Mouse (Mus musculus) brain, embryonic 14.5 days (tissue): ENCODE results near the gene Pacsin2.

ENCODE experiments used
- CTCF ChIP-seq: fragments of 200-500 bp; IDR thresholded peaks from 2 replicates; pipeline ENCODE4 v1.5.1; 2012; ENCODE audit warnings: inconsistent platforms, mild to moderate bottlenecking, moderate library complexity, borderline replicate concordance; ENCODE audit not compliant: insufficient read depth, insufficient read length; ENCODE audit errors: extremely low read depth
- POLR2A ChIP-seq: fragments of 200-500 bp; IDR thresholded peaks from 2 replicates; pipeline ENCODE4 v1.6.1; 2012; ENCODE audit warnings: mild to moderate bottlenecking, inconsistent platforms, borderline replicate concordance; ENCODE audit not compliant: poor library complexity, insufficient read depth, insufficient read length, severe bottlenecking; ENCODE audit errors: extremely low read depth

- TF ChIP-seq POLR2A (no peak), CTCF (no peak)
Measured at GRCm38 (mm10) chr15:83442495-83443037, 21.8 kb downstream of the Pacsin2 start.
